14 mouse cellular contexts compared by ENCODE assay signal in genomic region chr15:94814213-94815100, GRCm38 (mm10).
DNase-seq lines count a peak whose midpoint lies in the region; ATAC-seq lines count a peak whose summit lies in the region.
"Had no signal": no experiment of that assay in that cellular context is flagged by ENCODE, and none has a peak within 500 bp of the region (broad histone marks: within the 10 kb centered on the region; RNA-seq: fewer than 3 reads in every experiment).

No protein-coding gene starts in this region.

- H3K4me2 ChIP-seq in heart, embryonic 11.5 days, result no peak overlapping the region
- H3K4me2 ChIP-seq: embryonic facial prominence, embryonic 12.5 days; lung, embryonic 15.5 days had no signal

- H3K27me3 ChIP-seq in heart, embryonic 11.5 days (ENCODE audit: control insufficient read depth, insufficient read depth, low read length), result peaks cover 5% of the 10 kb centered on the region; the same call in 1 of the 2 replicates
- H3K27me3 ChIP-seq: embryonic facial prominence, embryonic 12.5 days; lung, embryonic 15.5 days had no signal

- H3K4me1 ChIP-seq in heart, embryonic 11.5 days (ENCODE audit: control insufficient read depth, insufficient read depth, low read length), result no peaks in the 10 kb centered on the region
- H3K4me1 ChIP-seq: lung, embryonic 15.5 days had no signal

- intact Hi-C loops in heart, postnatal 10 days (cut with DNase I), result no loop called here

- no peak overlapping the region for H3K9ac ChIP-seq in heart, embryonic 11.5 days (ENCODE audit: low read depth, low read length)
- H3K9ac ChIP-seq: embryonic facial prominence, embryonic 12.5 days; lung, embryonic 15.5 days had no signal

- no peaks in the 10 kb centered on the region for H3K9me3 ChIP-seq in heart, embryonic 11.5 days (replicated peaks; ENCODE audit: control insufficient read depth, low read length)
- H3K9me3 ChIP-seq: embryonic facial prominence, embryonic 12.5 days; lung, embryonic 15.5 days had no signal

- H3K4me3 ChIP-seq in heart, embryonic 11.5 days (ENCODE audit: low read depth, low read length), result no peak overlapping the region
- H3K4me3 ChIP-seq: embryonic facial prominence, embryonic 12.5 days; lung, embryonic 15.5 days had no signal

- WGBS in heart, embryonic 11.5 days (ENCODE audit: insufficient replicate concordance), result 85% methylated on average over 15 of the region's 15 CpGs

- no peak for ATAC-seq in heart, embryonic 11.5 days (replicated peaks; ENCODE audit: insufficient number of reproducible peaks, low FRiP score, low TSS enrichment)
- no peak for ATAC-seq in CD4-positive, CD25-positive, alpha-beta regulatory T cell, adult 4 months
- ATAC-seq: forebrain, embryonic 14.5 days had no signal

- no peaks in the 10 kb centered on the region for H3K36me3 ChIP-seq in heart, embryonic 11.5 days (ENCODE audit: control insufficient read depth, insufficient read depth, low read length)
- H3K36me3 ChIP-seq: embryonic facial prominence, embryonic 12.5 days; lung, embryonic 15.5 days had no signal

- H3K27ac ChIP-seq in heart, embryonic 11.5 days (ENCODE audit: low read depth, low read length), result no peak overlapping the region
- H3K27ac ChIP-seq: embryonic facial prominence, embryonic 12.5 days; lung, embryonic 15.5 days had no signal

- DNase-seq in heart, adult 8-10 months (ENCODE audit: low spot score), result peak; percentile 7
- peak; percentile 2 for DNase-seq in 3T3-L1 (ENCODE audit: low read depth, low spot score)
- peak; percentile 66 for DNase-seq in brain, adult 2 months (ENCODE audit: low read depth, low spot score)
- DNase-seq in heart, postnatal 10 days, result peak; percentile 16 to 35
- DNase-seq in frontal cortex, postnatal 36 days (ENCODE audit: low spot score in 2 of 2), result no peak
- no peak for DNase-seq in c-Kit-positive CD71-positive TER-119-positive erythroid progenitor cells, embryonic 14.5 days (ENCODE audit: low spot score)
- DNase-seq: cerebellum, adult 9-11 months; layer of hippocampus, adult 9-11 months; right cerebral cortex, adult 18-20 months had no signal

Comparison
In these comparisons a context has a peak if more than half of its experiments do, and no peak if none do; other contexts are left out.
1. DNase-seq: peak in heart, adult 8-10 months (single experiment), 3T3-L1 (single experiment), brain, adult 2 months (single experiment) and heart, postnatal 10 days (2 of 2); none in frontal cortex, postnatal 36 days (0 of 2) and c-Kit-positive CD71-positive TER-119-positive erythroid progenitor cells, embryonic 14.5 days (single experiment).